Mouse (Mus musculus): Measurements from ENCODE around the gene Man1a2. TPM values are rescaled to one million over a fixed set of nuclear protein-coding genes. Genes with fewer than 3 reads are reported as not detected.

Man1a2 gene
- total RNA-seq, 2 experiments from 2014 or later, result 124 to 128 TPM

Other genes starting within 250 kb of the Man1a2 start
- 1 to 10 TPM; 3.7 to 4.2 TPM for gene Tent5c, start 196.2 kb downstream of the Man1a2 start, total RNA-seq (2021)
- gene Vtcn1, start 140.0 kb upstream of the Man1a2 start, total RNA-seq (2021), result not detected
- gene Trim45, start 236.7 kb upstream of the Man1a2 start, total RNA-seq (2021), result 1 to 10 TPM; 8.1 to 9.8 TPM